Mouse (Mus musculus): ENCODE measurements at regions not wholly inside any gene's neighbourhood (a gene's known extent, or its start where the extent isn't known, plus 50 kb on each side); places are given as distances from the start of the nearest gene placed in this dataset.

DNA sequence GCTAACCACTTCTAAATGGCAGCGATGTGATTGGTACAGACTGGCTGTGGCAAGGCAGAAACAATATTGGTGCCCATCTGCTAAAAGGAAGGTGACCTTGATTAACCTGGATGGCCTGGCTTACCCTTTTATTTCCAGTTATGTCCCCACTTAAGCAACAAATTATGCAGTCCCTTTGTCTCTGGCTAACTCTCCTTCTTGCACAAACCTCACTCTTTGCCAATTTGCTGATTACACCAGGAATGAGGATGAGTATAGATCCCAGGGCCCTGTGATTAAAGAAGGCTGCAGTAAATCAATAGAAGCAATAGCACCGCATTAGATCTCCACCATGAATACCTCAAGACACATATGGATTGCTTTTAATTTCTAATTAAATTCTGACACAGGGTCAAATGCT is 87.7 kb upstream of the Gm9747 start:
- no peak for ATAC-seq (ENCODE audit: insufficient number of reproducible peaks, low FRiP score, low TSS enrichment)

- peak; percentile 61; the same call in 1 of the 2 replicates for ATAC-seq (ENCODE audit: insufficient number of reproducible peaks, low FRiP score, low TSS enrichment)
Observed at GRCm38 (mm10) chr1:82150219-82151128, 82.4 kb upstream of the Gm9747 start.

DNA sequence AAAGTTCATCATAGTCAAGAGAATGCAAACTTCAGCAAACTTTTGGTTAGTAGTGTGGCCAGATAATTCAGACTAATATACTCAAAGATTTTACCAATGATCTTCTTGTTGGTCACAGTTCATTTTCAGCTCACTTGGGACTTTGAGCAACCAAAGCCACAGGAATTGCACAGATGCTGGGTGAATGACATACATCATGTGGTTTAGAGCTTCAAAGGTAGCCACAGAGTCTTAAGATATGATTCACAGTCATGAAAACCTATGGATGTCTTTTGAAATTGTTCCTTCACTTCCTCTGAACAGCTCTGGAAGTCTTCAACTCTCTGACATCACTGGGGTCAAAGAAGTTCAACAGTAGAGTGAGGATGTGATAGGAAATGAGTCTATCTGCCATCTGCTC is 77.0 kb upstream of the Gm9747 start:
- ATAC-seq (ENCODE audit: insufficient number of reproducible peaks, low FRiP score, low TSS enrichment), result no peak

GRCm38 (mm10) chr1:82157013-82157412 is 75.9 kb upstream of the Gm9747 start:
- no peak for ATAC-seq (ENCODE audit: insufficient number of reproducible peaks, low FRiP score, low TSS enrichment)

GRCm38 (mm10) chr1:82158466-82158865 is 74.4 kb upstream of the Gm9747 start:
- no peak for ATAC-seq (ENCODE audit: insufficient number of reproducible peaks, low FRiP score, low TSS enrichment)

- ATAC-seq (ENCODE audit: insufficient number of reproducible peaks, low FRiP score, low TSS enrichment), result no peak
Observed at GRCm38 (mm10) chr1:82159201-82159600, 73.7 kb upstream of the Gm9747 start.

DNA sequence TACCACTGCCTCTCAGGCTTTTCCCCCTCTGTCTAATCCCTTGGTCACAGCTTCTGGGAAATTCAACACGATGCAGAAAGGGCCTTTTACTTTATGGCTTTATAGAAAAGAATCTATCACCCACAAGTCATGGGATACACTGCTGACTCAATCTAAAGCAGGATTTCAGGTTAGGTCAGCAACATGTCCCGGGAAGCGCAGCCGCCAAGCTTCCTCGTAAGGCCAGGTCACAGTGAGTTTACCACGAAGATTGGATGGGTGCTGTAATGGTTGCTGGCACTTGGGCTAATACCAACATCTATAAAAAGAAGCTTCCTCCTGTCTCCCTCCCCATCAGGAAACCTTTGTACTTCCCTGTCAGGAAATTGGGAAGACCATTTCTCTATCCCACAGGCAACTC is 70.0 kb upstream of the Gm9747 start:
- no peak for ATAC-seq (ENCODE audit: insufficient number of reproducible peaks, low FRiP score, low TSS enrichment)

DNA sequence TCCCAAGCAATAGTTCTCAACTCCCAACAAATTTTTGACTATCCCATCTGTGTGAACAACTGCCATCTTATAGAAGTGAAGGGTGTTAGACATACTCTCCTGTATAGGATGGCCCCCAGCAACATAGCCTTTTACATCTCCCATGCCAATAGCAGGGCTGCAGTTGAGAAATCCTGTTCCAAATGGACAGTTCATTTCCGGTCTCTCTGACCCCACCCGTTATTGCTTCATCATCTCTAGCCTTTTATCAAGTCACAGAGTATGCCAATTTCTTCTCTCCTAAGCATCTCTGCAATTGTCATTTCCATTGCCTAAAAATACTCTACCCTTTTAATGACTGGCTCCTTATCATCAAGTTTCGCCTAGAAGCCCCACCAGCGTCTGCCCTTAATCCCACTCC is 64.8 kb upstream of the Gm9747 start:
- no peak for ATAC-seq (ENCODE audit: insufficient number of reproducible peaks, low FRiP score, low TSS enrichment)

GRCm38 (mm10) chr1:82168949-82169348 is 64.0 kb upstream of the Gm9747 start:
- ATAC-seq (ENCODE audit: insufficient number of reproducible peaks, low FRiP score, low TSS enrichment), result no peak

GRCm38 (mm10) chr1:82180427-82180826 is 52.5 kb upstream of the Gm9747 start:
- no peak for ATAC-seq (ENCODE audit: insufficient number of reproducible peaks, low FRiP score, low TSS enrichment)

Data from cerebellum, adult (tissue).